Mouse (Mus musculus) forebrain, embryonic 15.5 days (tissue): ENCODE results near the gene Ifi214. TPM values are rescaled to one million over a fixed set of nuclear protein-coding genes. Genes with fewer than 3 reads are reported as not detected.

ENCODE experiments used
- microRNA-seq: library from miRNA; unstranded; fragments of <30 nt; microRNA quantifications from one replicate; pipeline ENCODE4, GENCODE M21; 2016
- polyA plus RNA-seq: library from polyadenylated mRNA; unstranded; fragments of >200 nt; fragmentation: Nextera tagmentation; extraction: Ambion mirVana; gene quantifications from 2 replicates; pipeline ENCODE4 v1.2.1, GENCODE M21; 2015

Ifi214 gene
- polyA plus RNA-seq, 1 experiment from 2014 or later: not detected

Small RNA genes within 50 kb of the gene (microRNA-seq; reads per million reads assigned to microRNA genes)
- gene Gm44481: not detected

Other genes starting within 250 kb of the Ifi214 start
- 10.7 and 11.6 TPM in 2 replicates for gene Ackr1, start 202.2 kb downstream of the Ifi214 start, polyA plus RNA-seq
- gene Aim2, start 185.1 kb downstream of the Ifi214 start, polyA plus RNA-seq: 3.5 and 4.3 TPM in 2 replicates
- gene Cadm3, start 168.3 kb downstream of the Ifi214 start, polyA plus RNA-seq: 38.1 and 39.7 TPM in 2 replicates
- 0.34 TPM in 1 of 2 replicates, not detected in the other for gene Ifi206, start 44.9 kb downstream of the Ifi214 start, polyA plus RNA-seq
- not detected in 2 replicates for gene Ifi213, start 63.3 kb upstream of the Ifi214 start, polyA plus RNA-seq
- gene Ifi209, start 95.0 kb upstream of the Ifi214 start, polyA plus RNA-seq: 0.05 and 0.14 TPM in 2 replicates
- not detected in 2 replicates for gene Ifi208, start 137.7 kb upstream of the Ifi214 start, polyA plus RNA-seq
- 0.27 and 0.45 TPM in 2 replicates for gene Ifi207, start 205.8 kb upstream of the Ifi214 start, polyA plus RNA-seq
- 0.55 and 0.59 TPM in 2 replicates for gene Ifi204, start 231.0 kb upstream of the Ifi214 start, polyA plus RNA-seq